Mouse (Mus musculus) A20 (cell line): ENCODE measurements at regions not wholly inside any gene's neighbourhood (a gene's known extent, or its start where the extent isn't known, plus 50 kb on each side); places are given as distances from the start of the nearest gene placed in this dataset.

ENCODE experiments used
- DNase-seq: peaks from one replicate; pipeline ENCODE4 v3.0.0-alpha.2; 2011; ENCODE audit warnings: low read depth, low spot score

- no peak for DNase-seq
These were observed 232.4 kb downstream of the Vps13c start for GRCm38 (mm10) chr9:68072624-68073023.

GRCm38 (mm10) chr9:68077329-68077728, 237.1 kb downstream of the Vps13c start:
- DNase-seq = no peak

- DNase-seq = no peak
These were observed 243.1 kb downstream of the Vps13c start for GRCm38 (mm10) chr9:68083341-68083740.

- no peak for DNase-seq
These were observed 244.8 kb downstream of the Vps13c start for GRCm38 (mm10) chr9:68084966-68085365.

GRCm38 (mm10) chr9:68094561-68094960, 254.4 kb downstream of the Vps13c start:
- no peak for DNase-seq

GRCm38 (mm10) chr9:68109841-68110240, 269.6 kb downstream of the Vps13c start:
- DNase-seq = no peak

GRCm38 (mm10) chr9:68115151-68115690, 275.0 kb downstream of the Vps13c start:
- no peak for DNase-seq

- no peak for DNase-seq
These were observed 276.1 kb downstream of the Vps13c start for GRCm38 (mm10) chr9:68116221-68116741.

- no peak for DNase-seq
These were observed 278.1 kb downstream of the Vps13c start for GRCm38 (mm10) chr9:68118266-68118665.

- DNase-seq = no peak
These were observed 282.1 kb downstream of the Vps13c start for GRCm38 (mm10) chr9:68122266-68122665.

- DNase-seq = no peak
These were observed 291.1 kb downstream of the Vps13c start for GRCm38 (mm10) chr9:68131263-68131662.

- no peak for DNase-seq
These were observed 295.4 kb downstream of the Vps13c start for GRCm38 (mm10) chr9:68135446-68136050.

GRCm38 (mm10) chr9:68162813-68163570, 322.8 kb downstream of the Vps13c start:
- DNase-seq = no peak

GRCm38 (mm10) chr9:68166556-68166955, 326.4 kb downstream of the Vps13c start:
- DNase-seq = no peak

GRCm38 (mm10) chr9:68188921-68189320, 348.7 kb downstream of the Vps13c start:
- no peak for DNase-seq

GRCm38 (mm10) chr9:68199831-68200230, 359.6 kb downstream of the Vps13c start:
- DNase-seq = no peak

- DNase-seq = no peak
These were observed 360.8 kb downstream of the Vps13c start for GRCm38 (mm10) chr9:68201031-68201430.

- DNase-seq = no peak
These were observed 385.5 kb downstream of the Vps13c start for GRCm38 (mm10) chr9:68225694-68226093.

- no peak for DNase-seq
These were observed 390.9 kb downstream of the Vps13c start for GRCm38 (mm10) chr9:68231131-68231530.

GRCm38 (mm10) chr9:68234979-68235649, 394.9 kb downstream of the Vps13c start:
- no peak for DNase-seq

GRCm38 (mm10) chr9:68239121-68239520, 398.9 kb downstream of the Vps13c start:
- no peak for DNase-seq

- no peak for DNase-seq
These were observed 399.4 kb downstream of the Vps13c start for GRCm38 (mm10) chr9:68239551-68239950.
